Mouse (Mus musculus): ENCODE results near the gene Mb.

Gene Mb

GRCm38 (mm10) chr15:77050570-77050969 is at the start of gene Mb:
TSS of gene Mb (minus strand) at chr15:77050670.
- no peak for DNase-seq (ENCODE audit: extremely low read depth, insufficient read length, low spot score)

GRCm38 (mm10) chr15:77099756-77100155 is 49.3 kb upstream of the Mb start:
- no peak for DNase-seq (ENCODE audit: extremely low read depth, insufficient read length, low spot score)

GRCm38 (mm10) chr15:77097358-77097757 is 46.9 kb upstream of the Mb start:
- no peak for DNase-seq (ENCODE audit: extremely low read depth, insufficient read length, low spot score)

- no peak for DNase-seq (ENCODE audit: extremely low read depth, insufficient read length, low spot score)
Measured at GRCm38 (mm10) chr15:77095216-77095615, 44.7 kb upstream of the Mb start.

DNA sequence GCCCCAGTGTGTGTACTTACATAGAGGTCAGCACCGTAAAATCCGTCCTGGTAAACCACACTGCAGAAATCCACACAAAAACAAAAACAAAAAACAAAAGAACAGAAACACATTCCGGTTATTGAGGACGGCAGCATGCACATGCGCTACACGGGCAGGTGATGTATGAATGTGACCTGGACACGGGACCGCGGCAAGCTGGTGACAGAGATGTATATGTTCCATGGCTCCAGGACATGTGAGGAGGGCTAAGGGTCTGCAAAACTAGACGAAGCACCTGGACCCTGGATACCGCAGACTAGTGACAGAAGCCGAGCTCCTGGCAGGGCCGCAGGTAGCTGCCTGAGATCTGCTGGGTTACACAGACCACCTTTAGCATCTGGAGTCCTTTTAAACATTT is 44.0 kb upstream of the Mb start:
- DNase-seq (ENCODE audit: extremely low read depth, insufficient read length, low spot score) = no peak

DNA sequence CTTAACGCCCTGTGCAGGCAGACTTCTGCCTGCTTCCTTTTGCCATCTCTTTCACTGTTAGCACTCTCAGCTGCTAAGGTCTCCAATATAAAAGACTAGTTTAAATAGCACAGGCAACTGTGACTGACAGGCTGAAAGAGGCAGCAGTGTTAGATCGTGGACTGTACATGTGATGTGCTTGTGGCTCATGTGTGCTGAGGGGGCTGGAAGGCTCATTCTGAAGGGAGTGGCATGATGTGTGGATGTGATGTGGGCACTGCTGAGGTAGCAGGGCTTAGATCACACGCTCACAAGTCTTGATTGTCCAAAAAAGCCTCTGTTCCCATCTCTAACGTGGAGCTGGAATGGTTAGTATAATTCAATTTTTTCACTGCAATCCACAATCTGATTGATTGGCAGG is 40.9 kb upstream of the Mb start:
- no peak for DNase-seq (ENCODE audit: extremely low read depth, insufficient read length, low spot score)

DNA sequence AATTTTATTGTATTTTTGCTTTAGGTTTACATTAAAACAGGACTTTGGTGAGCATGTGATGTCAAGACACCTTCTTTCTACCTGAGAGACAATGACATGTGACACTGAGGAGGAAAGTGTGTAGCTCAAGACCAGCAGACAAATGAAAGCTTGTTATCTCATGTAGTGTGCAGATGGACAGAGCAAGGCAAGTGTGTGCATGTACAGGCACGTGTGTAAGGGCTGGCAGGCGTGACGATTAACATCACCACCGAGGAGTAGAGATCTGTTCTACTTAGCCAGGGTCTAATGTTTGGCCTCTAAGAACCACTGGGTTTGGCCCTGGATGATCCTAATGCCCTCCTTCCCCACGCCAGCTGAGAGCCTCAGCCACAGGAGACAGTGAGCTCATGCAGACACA is 40.1 kb upstream of the Mb start:
- DNase-seq (ENCODE audit: extremely low read depth, insufficient read length, low spot score) = no peak

- DNase-seq (ENCODE audit: extremely low read depth, insufficient read length, low spot score) = no peak
Measured at GRCm38 (mm10) chr15:77089249-77089648, 38.8 kb upstream of the Mb start.

GRCm38 (mm10) chr15:77086488-77086887 is 36.0 kb upstream of the Mb start:
- DNase-seq (ENCODE audit: extremely low read depth, insufficient read length, low spot score) = no peak

DNA sequence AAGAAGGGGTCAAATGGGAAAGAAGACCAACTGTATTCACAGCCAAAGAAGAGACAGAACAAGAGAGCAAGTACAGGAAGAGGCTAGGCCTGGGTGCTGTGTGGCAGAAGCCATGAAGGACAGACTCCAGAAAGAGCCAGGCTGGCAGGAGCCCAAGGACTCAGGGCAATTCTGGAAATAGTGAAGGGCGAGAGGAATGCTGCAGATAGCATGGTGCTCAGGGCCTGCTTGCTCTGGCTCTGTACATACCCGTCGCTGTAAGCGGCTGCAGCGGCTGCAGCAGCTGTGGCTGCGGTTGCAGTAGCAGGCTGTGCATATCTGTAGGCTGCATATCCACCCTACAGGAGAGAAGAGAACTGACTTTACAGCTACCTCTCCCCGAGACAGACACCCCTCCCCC is 35.3 kb upstream of the Mb start:
- DNase-seq (ENCODE audit: extremely low read depth, insufficient read length, low spot score) = no peak

DNA sequence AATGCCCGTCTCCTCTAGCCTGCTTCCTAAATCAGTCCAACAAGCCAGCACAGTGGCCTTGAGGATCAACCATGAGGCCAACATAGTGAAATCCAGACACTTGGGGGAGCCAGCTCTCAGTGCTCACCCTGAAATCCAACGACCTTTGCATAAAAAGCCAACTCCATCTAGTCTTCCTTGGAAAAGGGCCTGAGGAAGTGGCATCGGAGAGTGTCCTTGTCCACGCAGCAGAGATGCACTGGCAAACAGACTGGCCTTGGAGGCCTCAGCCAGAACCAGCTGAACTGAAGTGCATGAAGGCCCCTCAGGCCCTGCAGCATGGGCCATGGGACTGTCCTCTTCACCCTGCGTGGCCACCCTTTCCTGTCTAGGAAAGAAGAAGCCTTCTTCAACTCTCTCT is 31.0 kb upstream of the Mb start:
- no peak for DNase-seq (ENCODE audit: extremely low read depth, insufficient read length, low spot score)

GRCm38 (mm10) chr15:77080684-77081254 is 30.3 kb upstream of the Mb start:
- no peak for DNase-seq (ENCODE audit: extremely low read depth, insufficient read length, low spot score)

DNA sequence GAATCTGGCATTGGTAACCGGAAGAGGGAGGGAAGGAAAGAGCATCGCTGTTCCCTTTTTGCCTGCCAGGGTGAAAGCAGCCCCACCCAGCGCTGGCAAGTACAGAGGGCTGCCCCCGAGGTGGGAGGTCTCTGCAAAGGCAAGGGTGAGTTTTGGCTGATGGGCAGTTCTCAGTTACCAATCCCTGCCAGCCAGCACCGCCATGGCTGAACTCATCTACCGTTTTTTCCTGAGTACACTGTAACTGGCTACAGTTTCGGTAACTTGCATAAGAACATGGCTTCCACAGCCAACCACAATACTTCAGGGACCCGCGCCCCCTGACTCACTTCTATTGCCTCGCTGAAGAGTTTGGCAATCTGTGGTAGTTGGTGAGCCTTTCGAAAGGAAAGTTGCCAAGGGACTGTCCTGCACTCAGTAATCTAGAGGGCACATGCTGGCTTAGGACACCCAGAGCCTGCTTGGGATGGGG is 29.5 kb upstream of the Mb start:
- no peak for DNase-seq (ENCODE audit: extremely low read depth, insufficient read length, low spot score)

DNA sequence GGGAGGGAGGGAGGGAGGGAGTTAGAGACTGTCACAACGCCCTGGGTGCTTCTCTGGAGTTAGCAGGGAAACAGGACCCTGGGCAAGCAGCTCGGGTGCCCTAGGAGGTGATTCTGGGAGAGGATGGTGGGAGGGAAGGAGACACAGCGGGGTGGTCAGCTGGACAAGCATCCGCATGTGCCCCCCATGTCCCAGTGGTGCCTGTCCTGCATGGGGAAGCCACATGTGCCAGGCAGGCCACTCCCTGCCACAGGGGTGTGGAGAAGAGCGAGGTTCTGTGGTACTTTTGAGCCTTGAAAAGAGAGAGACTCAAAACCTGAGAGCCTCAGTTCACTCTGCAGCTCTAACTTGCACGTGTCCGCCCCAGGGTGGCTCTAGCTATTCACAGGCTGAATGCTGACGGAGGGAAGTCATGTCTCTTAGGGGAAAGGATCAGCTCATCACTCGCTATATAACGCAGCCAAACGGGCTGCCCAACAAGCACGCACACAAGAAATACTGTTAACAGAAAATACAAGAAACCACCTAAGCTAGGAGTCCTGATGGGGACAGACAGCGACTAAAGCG is 28.9 kb upstream of the Mb start:
- DNase-seq (ENCODE audit: extremely low read depth, insufficient read length, low spot score) = no peak

GRCm38 (mm10) chr15:77078786-77079185 is 28.3 kb upstream of the Mb start:
- no peak for DNase-seq (ENCODE audit: extremely low read depth, insufficient read length, low spot score)

DNA sequence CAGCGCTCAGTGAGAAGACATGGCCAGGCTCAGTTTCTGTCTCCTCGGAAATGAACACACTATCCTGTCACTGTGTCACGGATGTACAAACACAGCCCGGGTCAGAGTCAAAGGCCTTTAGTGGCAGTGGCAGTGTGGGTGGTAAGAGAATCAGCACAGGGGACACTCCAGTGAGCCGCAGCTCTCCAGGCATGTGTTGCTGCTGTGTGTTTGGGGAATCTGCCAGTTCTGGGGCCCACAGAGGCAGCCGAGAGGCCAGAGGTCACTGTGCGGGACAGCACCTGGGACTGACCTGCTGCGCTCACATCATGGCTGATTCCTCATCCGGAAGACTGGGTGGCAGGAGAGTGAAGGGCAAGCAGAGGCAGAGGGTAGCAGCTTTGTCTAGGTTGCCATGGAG is 27.4 kb upstream of the Mb start:
- DNase-seq (ENCODE audit: extremely low read depth, insufficient read length, low spot score) = no peak

DNA sequence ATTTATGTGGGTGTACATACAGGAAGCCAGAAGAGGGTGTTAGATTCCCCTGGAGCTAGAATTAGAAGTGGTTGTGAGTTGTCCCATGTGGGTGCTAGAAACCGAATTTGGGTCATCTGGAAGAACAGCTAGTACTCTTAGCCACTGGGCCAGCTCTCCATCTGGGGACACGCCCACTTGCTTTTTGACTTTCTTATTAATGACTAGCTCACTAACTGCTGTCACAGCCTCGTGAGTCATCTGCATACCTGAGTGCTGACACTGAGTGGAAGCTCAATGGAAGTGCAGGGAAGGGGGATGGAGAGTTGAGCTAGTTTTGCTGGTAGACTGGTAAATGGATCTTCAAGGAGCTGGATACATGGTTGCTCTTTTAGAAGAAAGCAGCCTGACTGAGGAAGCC is 26.1 kb upstream of the Mb start:
- DNase-seq (ENCODE audit: extremely low read depth, insufficient read length, low spot score) = peak; percentile 67

DNA sequence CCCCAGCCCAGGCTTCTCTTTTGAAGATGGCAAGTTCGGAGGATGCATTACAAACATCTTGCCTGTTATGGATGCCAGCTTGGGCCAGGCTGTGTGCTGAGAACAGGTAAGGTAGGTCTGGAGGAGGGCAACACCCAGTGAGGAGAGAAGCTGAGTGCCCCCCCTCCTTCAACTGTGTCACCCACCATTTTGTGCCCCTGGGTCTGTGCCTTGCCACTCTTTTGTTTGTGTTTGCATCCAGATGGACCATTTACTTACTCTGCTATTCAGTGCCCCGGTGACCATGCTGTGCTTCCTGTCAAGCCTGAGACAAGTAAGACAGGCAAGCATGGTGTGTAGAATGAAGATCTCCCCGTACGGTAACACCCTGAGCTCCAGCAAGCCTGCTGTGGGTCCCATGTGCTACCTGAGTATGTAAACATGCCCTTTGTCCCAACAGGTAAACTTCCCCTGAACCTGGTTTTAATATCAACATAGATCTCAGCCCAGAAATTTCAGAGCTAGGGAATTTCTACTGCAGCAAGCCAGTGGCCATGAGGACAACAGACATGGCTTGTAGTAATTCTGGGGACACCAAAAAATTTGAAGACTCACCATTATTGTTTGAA is 22.2 kb upstream of the Mb start:
- no peak for DNase-seq (ENCODE audit: extremely low read depth, insufficient read length, low spot score)

- DNase-seq (ENCODE audit: extremely low read depth, insufficient read length, low spot score) = no peak
Measured at GRCm38 (mm10) chr15:77071501-77071900, 21.0 kb upstream of the Mb start.

DNA sequence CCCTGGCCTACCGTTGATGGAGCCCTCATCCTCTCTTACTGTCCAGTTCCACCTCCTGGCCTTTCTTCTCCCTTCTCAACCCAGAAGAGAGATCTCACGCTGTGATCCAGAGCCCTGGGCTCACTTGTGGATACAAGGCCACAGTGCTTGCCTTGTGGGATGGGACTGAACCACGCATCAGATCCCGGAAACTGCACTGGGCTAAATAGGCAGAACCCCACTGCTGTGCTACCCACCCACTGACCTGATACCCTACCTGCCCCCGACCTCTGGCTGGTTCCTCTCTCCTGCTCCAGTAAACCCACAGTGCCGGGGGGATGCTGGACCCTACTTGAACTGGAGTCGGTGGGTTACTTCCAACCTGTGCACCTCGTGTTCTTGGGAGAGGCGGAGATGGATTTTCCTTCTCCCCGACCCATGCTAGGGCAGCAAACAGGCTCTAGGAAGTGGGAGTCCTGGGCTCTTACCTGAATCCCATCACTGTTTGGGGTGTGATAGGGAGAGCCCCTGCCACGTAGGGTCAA is 20.3 kb upstream of the Mb start:
- DNase-seq (ENCODE audit: extremely low read depth, insufficient read length, low spot score) = no peak

DNA sequence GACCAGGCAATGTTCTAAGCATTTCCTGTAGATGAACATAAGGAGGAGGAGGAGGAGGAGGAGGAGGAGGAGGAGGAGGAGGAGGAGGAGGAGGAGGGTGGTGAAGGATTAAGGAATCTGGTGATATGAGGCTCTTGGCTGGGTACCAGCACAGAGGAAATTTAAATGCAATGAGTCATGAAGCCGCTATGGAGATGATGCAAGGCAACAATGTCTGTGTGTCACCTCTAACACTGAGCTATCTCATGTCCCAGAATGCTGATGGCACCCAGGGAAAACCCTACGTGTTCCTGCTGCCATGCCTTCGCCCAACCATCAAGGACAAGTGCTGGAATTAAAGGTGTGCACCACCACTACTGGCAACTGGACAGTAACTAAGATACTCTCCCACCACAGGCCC is 18.5 kb upstream of the Mb start:
- peak; percentile 46 for DNase-seq (ENCODE audit: extremely low read depth, insufficient read length, low spot score)

DNA sequence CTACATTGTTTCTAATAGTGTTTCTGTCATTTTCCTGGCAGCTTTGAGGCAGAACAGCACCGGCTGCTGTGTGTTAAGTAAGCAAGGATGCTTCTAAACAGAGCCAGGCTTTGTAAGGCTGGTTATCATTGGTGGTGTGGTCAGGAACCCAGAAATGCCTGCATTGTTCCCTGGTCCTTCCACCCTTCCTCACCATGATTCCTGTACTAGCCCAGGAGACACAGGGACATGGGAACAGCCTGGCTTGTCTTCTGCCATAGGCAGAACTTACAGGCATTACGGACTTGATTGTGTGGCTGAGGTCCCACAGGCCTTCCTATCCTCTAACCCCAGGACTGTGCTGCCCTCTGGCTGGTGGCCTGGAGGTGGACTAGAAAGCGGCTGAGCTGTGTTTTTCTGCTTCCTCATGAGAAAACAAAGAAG is 18.0 kb upstream of the Mb start:
- no peak for DNase-seq (ENCODE audit: extremely low read depth, insufficient read length, low spot score)

All from 3134 (cell line).